In the genomic region with DNA sequence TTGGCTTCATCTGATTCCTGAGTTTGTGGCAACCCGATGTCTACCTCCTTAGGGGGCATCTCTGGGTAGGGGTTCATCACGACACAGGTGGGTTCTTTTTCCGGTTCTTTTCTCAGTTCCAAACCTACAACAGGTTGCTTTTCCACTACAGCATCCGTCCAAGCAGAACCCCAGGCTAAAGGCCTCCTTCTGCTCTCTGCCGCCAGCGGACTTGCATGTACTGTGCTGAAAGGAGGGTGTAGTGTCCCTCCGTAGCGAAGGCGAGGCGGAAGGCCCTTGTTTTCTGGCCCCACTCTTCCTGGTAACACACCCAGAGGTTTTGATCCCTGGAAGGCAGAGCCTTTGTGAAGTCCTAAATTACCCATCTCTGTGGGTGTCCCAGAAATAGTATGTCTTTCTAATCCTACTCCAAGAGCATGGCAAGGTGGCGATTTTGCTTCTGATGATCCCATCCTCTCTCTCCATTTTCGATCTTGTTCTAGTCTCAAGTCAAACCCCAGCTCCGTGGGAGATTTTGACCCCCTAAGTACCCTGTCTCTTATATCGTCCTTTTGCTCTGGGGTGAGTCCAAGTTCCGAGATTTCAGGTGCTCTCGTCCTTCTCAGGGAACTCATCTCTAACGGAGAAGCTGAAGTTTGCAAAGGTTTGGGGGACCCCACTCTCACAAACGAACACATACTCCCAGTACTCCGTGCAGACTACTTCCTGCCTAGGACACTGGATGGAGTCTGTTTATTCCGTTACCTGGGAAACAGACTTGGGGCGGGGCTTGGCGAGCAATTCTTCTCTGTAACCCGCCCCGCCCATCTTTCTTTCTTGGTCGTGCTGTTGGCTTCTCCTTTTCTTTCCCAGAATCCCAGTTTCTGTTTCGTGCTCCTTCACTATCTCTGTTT, we compare ENCODE assay signal across 8 mouse cellular contexts. TPM values are rescaled to one million over a fixed set of nuclear protein-coding genes. Genes with fewer than 3 reads are reported as not detected.
DNase-seq lines count a peak whose midpoint lies in the region; ATAC-seq lines count a peak whose summit lies in the region.

A gene (minus strand): TSS at position 719 of the 893 bp plus-strand sequence.

- H3K4me2 ChIP-seq in midbrain, embryonic 11.5 days, result peak within 1 kb of the TSS; percentile 65

- peak within 1 kb of the TSS; percentile 61 for H3K9ac ChIP-seq in midbrain, embryonic 11.5 days (ENCODE audit: low read length)

- peak; percentile 97 for ATAC-seq in midbrain, embryonic 11.5 days (ENCODE audit: low FRiP score)
- ATAC-seq in erythroid progenitor cell, adult 5-6 weeks (replicated peaks; ENCODE audit: low FRiP score, poor library complexity, severe bottlenecking), result no peak

- no peaks in the 10 kb centered on the region for H3K9me3 ChIP-seq in embryonic facial prominence, embryonic 10.5 days
- H3K9me3 ChIP-seq in limb, embryonic 10.5 days (replicated peaks), result no peaks in the 10 kb centered on the region
- H3K9me3 ChIP-seq in midbrain, embryonic 11.5 days (ENCODE audit: control insufficient read depth, low read length), result no peaks in the 10 kb centered on the region

- no peaks in the 10 kb centered on the region for H3K36me3 ChIP-seq in embryonic facial prominence, embryonic 10.5 days (replicated peaks)
- H3K36me3 ChIP-seq in limb, embryonic 10.5 days, result no peaks in the 10 kb centered on the region
- no peaks in the 10 kb centered on the region for H3K36me3 ChIP-seq in midbrain, embryonic 11.5 days (ENCODE audit: control insufficient read depth, insufficient read depth, low read length)

- H3K4me3 ChIP-seq in embryonic facial prominence, embryonic 10.5 days, result peak within 1 kb of the TSS; percentile 56
- H3K4me3 ChIP-seq in limb, embryonic 10.5 days, result peak within 1 kb of the TSS; percentile 54
- H3K4me3 ChIP-seq in midbrain, embryonic 11.5 days (ENCODE audit: low read depth, low read length), result peak within 1 kb of the TSS; percentile 40

- H3K27me3 ChIP-seq in embryonic facial prominence, embryonic 10.5 days (replicated peaks; ENCODE audit: low read depth, poor library complexity, severe bottlenecking), result no peaks in the 10 kb centered on the region
- H3K27me3 ChIP-seq in limb, embryonic 10.5 days (ENCODE audit: low read depth, poor library complexity, severe bottlenecking), result no peaks in the 10 kb centered on the region
- no peaks in the 10 kb centered on the region for H3K27me3 ChIP-seq in midbrain, embryonic 11.5 days (ENCODE audit: control insufficient read depth, insufficient read depth, low read length)

- H3K27ac ChIP-seq in embryonic facial prominence, embryonic 10.5 days (replicated peaks), result peak within 1 kb of the TSS; percentile 75
- peak within 1 kb of the TSS; percentile 63; the same call in 1 of the 2 replicates for H3K27ac ChIP-seq in limb, embryonic 10.5 days
- H3K27ac ChIP-seq in midbrain, embryonic 11.5 days (ENCODE audit: low read depth, low read length), result no peak within 1 kb of the TSS

- peak; percentile 93 for DNase-seq in adrenal gland, postnatal 10 days
- DNase-seq in embryonic facial prominence, embryonic 10.5 days (ENCODE audit: low spot score), result peak; percentile 89
- peak; percentile 94 to 98 for DNase-seq in heart, adult 18-20 months
- DNase-seq in kidney, adult 11 months, result peak; percentile 86
- DNase-seq in limb, embryonic 10.5 days (ENCODE audit: low spot score), result peak; percentile 83
- peak; percentile 98 for DNase-seq in midbrain, embryonic 11.5 days (ENCODE audit: low spot score, missing footprints)
- DNase-seq in right cerebral cortex, postnatal 4 days, result peak; percentile 61

- peaks cover 11% of the 10 kb centered on the region for H3K4me1 ChIP-seq in embryonic facial prominence, embryonic 10.5 days
- peaks cover 3% of the 10 kb centered on the region for H3K4me1 ChIP-seq in limb, embryonic 10.5 days
- H3K4me1 ChIP-seq in midbrain, embryonic 11.5 days (ENCODE audit: control insufficient read depth, insufficient read depth, low read length), result peaks cover 4% of the 10 kb centered on the region

- WGBS in embryonic facial prominence, embryonic 10.5 days, result 20% methylated on average over 26 of the region's 26 CpGs
- WGBS in limb, embryonic 10.5 days, result 24% methylated on average over 26 of the region's 26 CpGs
- WGBS in midbrain, embryonic 11.5 days, result 24% methylated on average over 26 of the region's 26 CpGs

RNA-seq across cellular contexts. Expression of the gene that starts here (rescaled TPM):
- total RNA-seq in adrenal gland, postnatal 10 days (2021), result under 1 TPM; 0.67 to 0.69 TPM
- 0.49 and 0.50 TPM in 2 replicates for polyA plus RNA-seq in embryonic facial prominence, embryonic 10.5 days (2016; fragmentation: Nextera tagmentation; extraction: Ambion mirVana)
- under 1 TPM in 1 of 2 experiments, not detected in 1; 0.10 TPM for total RNA-seq in heart, adult 18-20 months (2021)
- polyA plus RNA-seq in limb, embryonic 10.5 days (2016; fragmentation: Nextera tagmentation; extraction: Ambion mirVana), result 0.26 and 0.31 TPM in 2 replicates
- 0.26 and 0.65 TPM in 2 replicates for polyA plus RNA-seq in midbrain, embryonic 11.5 days (2014; fragmentation: Nextera tagmentation; extraction: Ambion mirVana)
- total RNA-seq in erythroid progenitor cell, adult 5-6 weeks (2015; ENCODE audit: low replicate concordance), result not detected in 2 replicates
- not detected in 2 replicates for total RNA-seq in erythroid progenitor cell, adult 5-6 weeks (2017; ENCODE audit: low replicate concordance)

Comparison
In these comparisons a context has a peak if more than half of its experiments do, and no peak if none do; other contexts are left out.
1. Peak in DNase-seq in adrenal gland, postnatal 10 days; RNA of the gene not detected or under 1 TPM.
2. Peak in DNase-seq, H3K4me3 ChIP-seq and H3K27ac ChIP-seq in embryonic facial prominence, embryonic 10.5 days; RNA of the gene not detected or under 1 TPM.
3. Peak in DNase-seq in heart, adult 18-20 months; RNA of the gene not detected or under 1 TPM.
4. Peak in DNase-seq, H3K4me3 ChIP-seq and H3K27ac ChIP-seq in limb, embryonic 10.5 days; RNA of the gene not detected or under 1 TPM.
5. Peak in DNase-seq, ATAC-seq, H3K4me3 ChIP-seq, H3K9ac ChIP-seq and H3K4me2 ChIP-seq in midbrain, embryonic 11.5 days; RNA of the gene not detected or under 1 TPM.